Mouse (Mus musculus): ENCODE data around the gene Msh5. TPM values are rescaled to one million over a fixed set of nuclear protein-coding genes. Genes with fewer than 3 reads are reported as not detected.
A peak's percentile ranks its signal among the peaks of the same experiment; 100 is the strongest.

Msh5 gene
- polyA plus RNA-seq, 1 experiment from 2014 or later = 3.2 TPM

DNA sequence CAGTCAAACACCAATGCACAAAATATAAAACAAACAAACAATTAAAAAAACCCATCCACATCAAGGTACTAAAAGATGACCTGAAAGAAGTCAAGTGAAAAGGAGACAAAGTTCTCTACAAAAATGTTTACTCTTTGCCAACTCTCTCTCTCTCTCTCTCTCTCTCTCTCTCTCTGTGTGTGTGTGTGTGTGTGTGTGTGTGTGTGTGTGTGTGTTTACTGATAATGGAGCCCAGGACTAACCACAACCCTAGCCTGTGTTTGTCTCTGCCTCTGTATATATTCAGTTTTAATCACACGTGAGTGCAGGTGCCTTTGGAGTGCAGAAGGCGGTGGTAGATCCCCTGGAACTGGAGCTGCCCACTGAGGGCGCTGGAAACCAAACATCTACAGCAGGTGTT, 10.5 kb upstream of the Msh5 start:
- peaks cover 17% of the 10 kb centered on the region for H3K36me3 ChIP-seq (replicated peaks; ENCODE audit: control insufficient read depth, insufficient read depth, low read depth, low read length)

DNA sequence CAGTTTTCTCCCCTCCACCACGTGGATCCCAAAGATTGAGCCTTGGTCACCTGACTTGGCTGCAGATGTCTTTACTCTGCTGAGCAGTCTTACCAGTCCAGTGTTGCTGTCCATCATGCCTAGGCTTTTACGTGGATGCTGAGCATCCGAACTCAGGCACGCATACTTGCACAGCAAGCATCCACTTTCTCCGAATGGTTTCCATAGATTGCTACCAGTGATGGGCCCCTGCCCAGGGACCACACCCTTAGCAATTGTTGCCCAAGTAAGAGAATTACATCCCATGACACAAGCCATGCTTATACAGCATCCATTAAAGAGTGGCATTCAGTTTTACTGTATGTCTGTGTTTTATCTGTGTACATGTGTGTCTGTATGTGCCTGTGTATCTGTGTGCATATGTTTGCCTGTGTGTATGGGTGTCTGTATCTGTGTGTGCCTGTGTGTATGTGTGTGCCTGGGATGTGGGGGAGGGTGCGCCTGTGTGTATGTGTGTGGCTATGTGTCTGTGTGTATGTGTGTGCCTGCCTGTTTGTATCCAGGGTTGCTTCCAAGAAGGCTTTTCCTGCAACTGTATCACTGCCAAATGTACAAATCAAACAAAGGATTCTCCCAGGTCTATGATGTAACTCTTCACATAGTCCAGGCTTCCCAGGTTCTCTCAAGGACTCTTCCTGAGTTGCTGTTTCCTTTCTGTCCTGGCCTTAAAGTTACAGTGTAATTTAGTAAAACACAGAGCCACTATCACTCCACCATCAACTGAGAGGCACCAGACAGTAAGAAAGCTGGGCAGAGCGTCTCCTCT, 9.3 kb upstream of the Msh5 start:
- H3K27me3 ChIP-seq (ENCODE audit: control insufficient read depth, insufficient read depth, low read length) = no peaks in the 10 kb centered on the region
- no peak overlapping the region for H3K4me2 ChIP-seq (ENCODE audit: low read depth, low read length)
- peaks cover 9% of the 10 kb centered on the region for H3K36me3 ChIP-seq (replicated peaks; ENCODE audit: control insufficient read depth, insufficient read depth, low read depth, low read length)
- H3K9ac ChIP-seq (replicated peaks; ENCODE audit: low read length) = no peak overlapping the region
- no peaks in the 10 kb centered on the region for H3K9me3 ChIP-seq (replicated peaks; ENCODE audit: control insufficient read depth, low read length)
- H3K27ac ChIP-seq (replicated peaks; ENCODE audit: low read depth, low read length) = no peak overlapping the region
- DNase-seq (ENCODE audit: low spot score) (no peak), ATAC-seq (replicated peaks; ENCODE audit: insufficient number of reproducible peaks, low FRiP score, low TSS enrichment, low read depth) (no peak)
- H3K4me1 ChIP-seq (ENCODE audit: control insufficient read depth, insufficient read depth, low read length) = peaks cover 13% of the 10 kb centered on the region
- WGBS = 94% methylated on average over 7 of the region's 7 CpGs
- no peak overlapping the region for H3K4me3 ChIP-seq (ENCODE audit: low read depth, low read length)

More for the DNA sequence above, 10.5 kb upstream of the Msh5 start:
- Histone ChIP-seq H3K4me1 (ENCODE audit: control insufficient read depth, insufficient read depth, low read length) (peaks cover 13% of the 10 kb centered on the region), H3K27ac (replicated peaks; ENCODE audit: low read depth, low read length) (no peak overlapping the region), H3K27me3 (ENCODE audit: control insufficient read depth, insufficient read depth, low read length) (no peaks in the 10 kb centered on the region), H3K9me3 (replicated peaks; ENCODE audit: control insufficient read depth, low read length) (no peaks in the 10 kb centered on the region), H3K4me2 (ENCODE audit: low read depth, low read length) (no peak overlapping the region), H3K4me3 (ENCODE audit: low read depth, low read length) (no peak overlapping the region), H3K9ac (replicated peaks; ENCODE audit: low read length) (no peak overlapping the region)
- no peak for ATAC-seq (replicated peaks; ENCODE audit: insufficient number of reproducible peaks, low FRiP score, low TSS enrichment, low read depth)
- WGBS = 80% methylated on average over 3 of the region's 3 CpGs
- DNase-seq (ENCODE audit: low spot score) = no peak

DNA sequence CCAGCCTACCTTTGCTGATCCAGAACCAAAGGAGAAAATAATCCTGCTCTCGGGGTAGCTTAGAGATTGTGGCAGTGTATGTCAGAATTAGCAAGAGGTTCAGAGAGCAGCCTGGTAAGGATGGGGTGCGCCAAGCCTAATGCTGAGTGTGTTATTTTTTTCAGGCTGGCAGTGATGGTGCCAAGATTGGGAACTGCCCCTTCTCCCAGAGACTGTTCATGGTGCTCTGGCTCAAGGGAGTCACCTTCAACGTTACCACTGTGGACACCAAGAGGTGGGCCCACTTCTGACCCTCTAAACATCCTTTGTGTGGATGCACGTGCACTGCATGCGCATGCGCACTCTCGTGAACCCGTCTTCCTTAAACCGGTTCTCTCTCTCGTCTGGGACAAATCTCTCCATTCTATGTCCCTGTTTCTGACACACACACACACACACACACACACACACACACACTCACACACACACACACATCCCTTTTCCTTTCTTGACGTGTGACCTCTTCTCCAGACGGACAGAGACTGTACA, 5.8 kb upstream of the Msh5 start:
- H3K27ac ChIP-seq (replicated peaks; ENCODE audit: low read depth, low read length) = peak overlapping the region; percentile 97
- peak overlapping the region; percentile 93 for H3K9ac ChIP-seq (replicated peaks; ENCODE audit: low read length)
- H3K4me2 ChIP-seq (ENCODE audit: low read depth, low read length) = peak overlapping the region; percentile 89; the same call in 1 of the 2 replicates
- peaks cover 2% of the 10 kb centered on the region for H3K4me1 ChIP-seq (ENCODE audit: control insufficient read depth, insufficient read depth, low read length)
- ATAC-seq (replicated peaks; ENCODE audit: insufficient number of reproducible peaks, low FRiP score, low TSS enrichment, low read depth) (no peak), DNase-seq (ENCODE audit: low spot score) (no peak)
- H3K27me3 ChIP-seq (ENCODE audit: control insufficient read depth, insufficient read depth, low read length) = no peaks in the 10 kb centered on the region
- no peaks in the 10 kb centered on the region for H3K9me3 ChIP-seq (replicated peaks; ENCODE audit: control insufficient read depth, low read length)
- whole genome bisulfite sequencing = 80% methylated on average over 12 of the region's 12 CpGs
- peak overlapping the region; percentile 71 for H3K4me3 ChIP-seq (ENCODE audit: low read depth, low read length)
- H3K36me3 ChIP-seq (replicated peaks; ENCODE audit: control insufficient read depth, insufficient read depth, low read depth, low read length) = peaks cover 8% of the 10 kb centered on the region

DNA sequence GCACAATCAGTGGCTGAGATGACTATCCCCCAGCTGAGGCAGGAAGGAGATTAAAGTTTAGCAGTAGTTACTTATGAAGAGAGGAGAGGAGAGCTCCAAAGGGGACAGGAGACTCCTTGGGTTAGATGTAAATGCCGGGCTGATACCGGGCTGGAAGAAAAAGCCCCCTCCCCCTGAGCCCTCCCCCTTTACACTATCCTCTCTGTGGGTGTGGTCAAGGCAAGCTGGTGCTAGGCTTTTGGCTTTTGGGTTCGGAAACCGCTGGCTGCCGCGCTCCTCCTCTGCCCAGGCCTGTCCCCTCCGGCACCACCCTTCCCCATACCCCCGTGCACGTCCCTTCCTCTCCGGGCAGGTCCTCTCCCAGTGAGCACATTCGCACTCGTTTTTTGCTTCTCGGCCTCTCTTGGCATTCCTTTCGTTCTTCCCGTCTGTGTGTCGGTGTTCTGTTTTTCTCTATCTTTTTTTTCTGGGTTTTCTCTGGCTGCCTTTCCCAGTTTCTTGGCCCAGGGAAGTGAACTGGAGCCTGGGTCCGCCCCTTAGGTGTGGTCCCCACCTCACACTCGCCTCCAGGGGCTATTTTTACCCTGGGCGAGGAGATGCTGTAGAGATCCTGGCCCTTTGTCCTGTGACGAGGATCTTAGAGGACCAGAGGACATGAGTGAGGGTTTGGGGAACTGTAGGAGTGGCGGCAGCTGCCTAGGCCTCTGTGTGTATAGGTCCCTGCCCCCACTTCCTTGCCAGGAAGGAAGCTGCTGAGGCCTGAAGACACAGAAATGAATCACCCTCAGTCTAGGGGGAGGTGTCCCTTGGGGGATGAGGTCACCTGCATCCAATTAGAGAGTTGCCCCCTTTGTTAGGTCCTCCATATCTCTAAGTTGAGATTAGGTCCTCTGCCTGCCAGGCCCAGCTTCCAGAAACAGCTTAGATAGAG, 4.9 kb upstream of the Msh5 start:
- ATAC-seq (replicated peaks; ENCODE audit: insufficient number of reproducible peaks, low FRiP score, low TSS enrichment, low read depth) = peak; percentile 27; the same call in 1 of the 2 replicates
- peak; percentile 75 for DNase-seq (ENCODE audit: low spot score)
- Histone ChIP-seq H3K4me1 (ENCODE audit: control insufficient read depth, insufficient read depth, low read length) (peaks cover 2% of the 10 kb centered on the region), H3K9me3 (replicated peaks; ENCODE audit: control insufficient read depth, low read length) (no peaks in the 10 kb centered on the region), H3K36me3 (replicated peaks; ENCODE audit: control insufficient read depth, insufficient read depth, low read depth, low read length) (peaks cover 8% of the 10 kb centered on the region), H3K27ac (replicated peaks; ENCODE audit: low read depth, low read length) (peak overlapping the region; percentile 97), H3K4me2 (ENCODE audit: low read depth, low read length) (peak overlapping the region; percentile 89), H3K27me3 (ENCODE audit: control insufficient read depth, insufficient read depth, low read length) (no peaks in the 10 kb centered on the region), H3K9ac (replicated peaks; ENCODE audit: low read length) (peak overlapping the region; percentile 93), H3K4me3 (ENCODE audit: low read depth, low read length) (peak overlapping the region; percentile 71)
- 1% methylated on average over 21 of the region's 21 CpGs for WGBS

DNA sequence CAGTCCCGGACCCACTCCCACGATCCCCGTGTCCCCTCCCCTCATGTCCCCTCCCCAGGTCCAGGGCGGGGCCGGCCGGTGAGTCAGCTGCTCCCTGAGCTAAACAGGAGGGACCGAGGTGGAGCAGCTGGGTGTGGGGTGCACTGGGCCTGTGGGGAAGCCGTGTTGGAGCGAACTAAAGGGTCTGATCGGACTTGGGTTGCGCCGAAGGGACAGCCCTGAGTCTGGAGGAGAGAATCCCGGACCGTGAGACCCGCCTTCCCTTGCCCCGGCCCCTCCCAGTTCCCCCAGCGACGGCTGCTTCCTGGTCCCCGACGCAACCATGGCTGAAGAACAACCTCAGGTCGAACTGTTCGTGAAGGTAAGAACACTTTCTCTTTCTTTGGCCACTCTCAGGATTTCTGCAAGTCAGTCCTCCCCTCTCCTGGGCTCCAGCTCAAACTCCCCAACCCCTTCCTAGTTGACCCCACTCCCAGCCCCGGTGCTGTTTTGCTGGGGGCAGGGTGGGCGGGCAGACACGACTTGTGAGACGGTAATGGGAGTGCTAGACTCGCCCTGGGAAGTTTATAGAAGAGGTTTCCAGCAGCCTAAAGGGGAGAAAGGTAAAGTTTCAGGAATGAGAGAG, 3.7 kb upstream of the Msh5 start:
- H3K4me1 ChIP-seq (ENCODE audit: control insufficient read depth, insufficient read depth, low read length) = peaks cover 2% of the 10 kb centered on the region
- DNase-seq (ENCODE audit: low spot score) = peak; percentile 79

DNA sequence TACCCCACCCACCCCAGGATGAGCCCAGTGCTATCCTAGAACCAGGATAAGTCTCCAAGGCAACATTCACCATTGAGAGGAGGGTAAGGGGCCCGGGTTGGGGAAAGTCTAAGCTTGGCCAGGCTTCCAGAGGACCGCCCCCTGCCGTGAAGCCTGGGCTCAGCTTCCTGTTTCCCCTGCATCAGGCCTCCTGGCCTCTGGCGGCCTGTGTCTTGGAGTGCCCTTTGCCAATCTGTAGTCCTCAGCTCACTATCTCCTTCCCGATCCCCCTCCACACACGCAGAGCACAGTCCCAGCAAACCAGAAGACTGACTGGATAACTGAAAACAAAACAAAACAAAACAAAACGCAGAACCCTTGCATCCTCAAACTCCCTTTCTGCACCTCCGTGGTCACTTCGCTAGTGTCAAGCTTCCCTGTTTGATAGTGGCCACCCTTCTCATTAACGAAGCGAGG, 3.0 kb upstream of the Msh5 start, which contains the start of gene Clic1:
Clic1 (plus strand) TSS at position 406 of the 456 bp plus-strand sequence.
- Histone ChIP-seq H3K27ac (replicated peaks; ENCODE audit: low read depth, low read length) (peak within 1 kb of the TSS; percentile 97), H3K4me3 (ENCODE audit: low read depth, low read length) (peak within 1 kb of the TSS; percentile 71), H3K27me3 (ENCODE audit: control insufficient read depth, insufficient read depth, low read length) (no peaks in the 10 kb centered on the region), H3K36me3 (replicated peaks; ENCODE audit: control insufficient read depth, insufficient read depth, low read depth, low read length) (peaks cover 5% of the 10 kb centered on the region), H3K4me2 (ENCODE audit: low read depth, low read length) (peak within 1 kb of the TSS; percentile 89), H3K9me3 (replicated peaks; ENCODE audit: control insufficient read depth, low read length) (no peaks in the 10 kb centered on the region), H3K9ac (replicated peaks; ENCODE audit: low read length) (peak within 1 kb of the TSS; percentile 93), H3K4me1 (ENCODE audit: control insufficient read depth, insufficient read depth, low read length) (peaks cover 2% of the 10 kb centered on the region)
- WGBS = 3% methylated on average over 11 of the region's 11 CpGs
- DNase-seq (ENCODE audit: low spot score) (peak; percentile 89), ATAC-seq (replicated peaks; ENCODE audit: insufficient number of reproducible peaks, low FRiP score, low TSS enrichment, low read depth) (no peak)

More for the DNA sequence above, 3.7 kb upstream of the Msh5 start:
- H3K36me3 ChIP-seq (replicated peaks; ENCODE audit: control insufficient read depth, insufficient read depth, low read depth, low read length) = peaks cover 8% of the 10 kb centered on the region
- H3K4me3 ChIP-seq (ENCODE audit: low read depth, low read length) = peak overlapping the region; percentile 71
- no peaks in the 10 kb centered on the region for H3K27me3 ChIP-seq (ENCODE audit: control insufficient read depth, insufficient read depth, low read length)
- H3K4me2 ChIP-seq (ENCODE audit: low read depth, low read length) = peak overlapping the region; percentile 89
- H3K9me3 ChIP-seq (replicated peaks; ENCODE audit: control insufficient read depth, low read length) = no peaks in the 10 kb centered on the region
- peak overlapping the region; percentile 97 for H3K27ac ChIP-seq (replicated peaks; ENCODE audit: low read depth, low read length)
- H3K9ac ChIP-seq (replicated peaks; ENCODE audit: low read length) = peak overlapping the region; percentile 93
- ATAC-seq (replicated peaks; ENCODE audit: insufficient number of reproducible peaks, low FRiP score, low TSS enrichment, low read depth) = 0 out of 2 replicates have a peak, but pooled peaks have one; percentile 22
- under 1% methylated on average over 27 of the region's 27 CpGs for WGBS

DNA sequence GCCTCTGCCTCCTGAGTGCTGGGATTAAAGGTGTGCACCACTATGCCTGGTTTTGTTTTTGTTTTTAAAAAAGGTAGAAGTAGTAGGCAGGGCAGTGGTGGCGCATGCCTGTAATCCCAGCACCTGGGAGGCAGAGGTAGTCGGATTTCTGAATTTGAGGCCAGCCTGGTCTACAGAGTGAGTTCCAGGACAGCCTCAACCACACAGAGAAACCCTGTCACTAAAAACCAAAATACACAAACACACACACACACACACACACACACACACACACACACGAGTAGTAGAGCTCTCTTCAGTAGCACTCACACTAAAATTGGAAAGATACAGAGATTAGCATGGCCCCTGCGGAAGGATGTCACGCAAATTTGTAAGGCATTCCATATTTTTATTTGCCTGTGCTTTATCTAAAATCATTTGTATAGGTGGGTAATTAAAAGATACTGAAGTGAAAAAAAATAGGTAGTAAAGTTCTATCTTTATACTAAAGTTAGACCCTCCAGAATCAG, 2.4 kb upstream of the Msh5 start:
- peaks cover under 1% of the 10 kb centered on the region for H3K36me3 ChIP-seq (replicated peaks; ENCODE audit: control insufficient read depth, insufficient read depth, low read depth, low read length)
- H3K4me2 ChIP-seq (ENCODE audit: low read depth, low read length) = no peak overlapping the region
- H3K27me3 ChIP-seq (ENCODE audit: control insufficient read depth, insufficient read depth, low read length) = no peaks in the 10 kb centered on the region
- ATAC-seq (replicated peaks; ENCODE audit: insufficient number of reproducible peaks, low FRiP score, low TSS enrichment, low read depth) (no peak), DNase-seq (ENCODE audit: low spot score) (no peak)
- H3K9ac ChIP-seq (replicated peaks; ENCODE audit: low read length) = no peak overlapping the region
- H3K4me1 ChIP-seq (ENCODE audit: control insufficient read depth, insufficient read depth, low read length) = peaks cover 2% of the 10 kb centered on the region
- H3K4me3 ChIP-seq (ENCODE audit: low read depth, low read length) = no peak overlapping the region
- no peak overlapping the region for H3K27ac ChIP-seq (replicated peaks; ENCODE audit: low read depth, low read length)
- H3K9me3 ChIP-seq (replicated peaks; ENCODE audit: control insufficient read depth, low read length) = no peaks in the 10 kb centered on the region
- WGBS = 79% methylated on average over 5 of the region's 5 CpGs
